Mouse (Mus musculus): ENCODE measurements at regions not wholly inside any gene's neighbourhood (a gene's known extent, or its start where the extent isn't known, plus 50 kb on each side); places are given as distances from the start of the nearest gene placed in this dataset.

DNA sequence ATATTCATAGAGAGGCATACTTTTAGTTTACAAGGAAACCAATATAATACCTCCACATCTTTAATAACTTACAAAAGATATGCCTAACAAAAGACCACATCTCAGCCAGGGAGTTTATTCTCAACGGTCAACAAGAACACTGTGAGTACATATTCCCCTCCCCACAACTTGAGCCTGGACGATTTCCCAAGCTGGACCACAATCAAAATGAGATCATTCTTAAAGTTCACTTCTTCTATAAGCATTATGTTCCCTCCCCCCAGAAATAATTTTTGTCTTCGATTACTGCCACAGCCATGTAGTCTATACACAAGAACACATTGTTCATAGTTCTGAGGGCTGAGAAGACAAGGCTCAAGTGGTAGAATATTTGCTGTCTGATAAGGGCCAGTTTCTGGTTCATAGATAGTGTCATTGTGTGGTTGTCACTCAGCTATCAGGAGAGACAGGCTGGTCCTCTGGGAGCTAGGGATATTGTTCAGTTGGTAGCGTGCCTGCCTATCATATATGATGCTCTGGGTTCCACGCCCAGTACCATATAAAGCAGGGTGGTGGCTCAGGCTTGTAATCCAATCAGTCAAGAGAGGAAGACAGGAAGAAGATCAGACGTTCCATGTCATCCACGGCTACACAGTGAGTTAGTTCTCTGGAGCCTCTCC is 153.9 kb downstream of the Mreg start:
- Histone ChIP-seq H3K27ac (ENCODE audit: low read length) (no peak overlapping the region), H3K27me3 (replicated peaks; ENCODE audit: control insufficient read depth, insufficient read depth, low read length) (no peaks in the 10 kb centered on the region), H3K4me1 (ENCODE audit: control insufficient read depth, insufficient read depth, low read length) (no peaks in the 10 kb centered on the region), H3K9ac (ENCODE audit: low read depth, low read length) (no peak overlapping the region), H3K4me2 (ENCODE audit: low read depth, low read length) (no peak overlapping the region), H3K9me3 (ENCODE audit: control insufficient read depth, low read length) (no peaks in the 10 kb centered on the region), H3K36me3 (ENCODE audit: control insufficient read depth, insufficient read depth, low read length) (no peaks in the 10 kb centered on the region), H3K4me3 (ENCODE audit: low read length) (no peak overlapping the region)
- WGBS, result 64% methylated on average over 7 of the region's 7 CpGs
- ATAC-seq, result 0 out of 2 replicates have a peak, but pooled peaks have one; percentile 38

DNA sequence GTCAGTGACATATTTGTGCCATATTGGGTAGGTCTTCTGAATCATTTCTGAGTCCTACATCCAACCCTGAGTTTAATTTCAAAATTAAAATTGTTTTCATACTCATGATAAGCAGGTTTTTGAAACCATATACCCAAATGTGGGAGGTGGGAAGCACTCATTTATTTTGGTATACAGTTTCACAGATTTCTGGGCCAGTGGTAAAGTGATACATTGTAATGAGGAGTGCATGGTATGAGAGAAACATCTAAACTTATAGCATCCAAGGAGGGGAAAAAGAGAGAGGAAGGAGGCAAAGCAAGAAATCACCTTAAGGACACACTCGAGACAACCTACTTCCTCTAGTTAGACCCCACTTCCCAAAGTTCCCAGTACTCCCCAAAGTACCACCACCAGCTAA is 157.6 kb downstream of the Mreg start:
- 77% methylated on average over 1 of the region's 1 CpGs for WGBS
- Histone ChIP-seq H3K4me2 (ENCODE audit: low read depth, low read length) (no peak overlapping the region), H3K4me1 (ENCODE audit: control insufficient read depth, insufficient read depth, low read length) (no peaks in the 10 kb centered on the region), H3K36me3 (ENCODE audit: control insufficient read depth, insufficient read depth, low read length) (no peaks in the 10 kb centered on the region), H3K27ac (ENCODE audit: low read length) (no peak overlapping the region), H3K9me3 (ENCODE audit: control insufficient read depth, low read length) (no peaks in the 10 kb centered on the region), H3K9ac (ENCODE audit: low read depth, low read length) (no peak overlapping the region), H3K4me3 (ENCODE audit: low read length) (no peak overlapping the region), H3K27me3 (replicated peaks; ENCODE audit: control insufficient read depth, insufficient read depth, low read length) (no peaks in the 10 kb centered on the region)
- ATAC-seq, result no peak

DNA sequence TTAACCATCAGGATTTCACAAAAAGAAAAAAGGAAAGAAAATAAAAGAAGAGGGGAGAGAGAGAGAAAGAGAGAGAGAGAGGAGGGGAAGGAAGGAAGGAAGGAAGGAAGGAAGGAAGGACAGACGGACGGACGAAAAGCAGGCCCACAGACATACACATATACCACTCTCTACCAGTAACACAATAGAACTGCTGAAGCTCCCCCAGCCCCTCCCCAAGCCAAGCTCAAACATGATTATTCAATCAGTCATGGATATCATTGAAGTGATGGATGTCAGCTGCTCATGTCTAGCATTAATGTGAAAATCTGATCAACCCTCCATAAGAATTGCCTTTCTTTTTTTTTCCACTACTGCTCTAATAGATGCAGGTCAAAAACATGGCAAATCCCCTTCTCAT is 161.2 kb downstream of the Mreg start:
- Histone ChIP-seq H3K4me2 (ENCODE audit: low read depth, low read length) (no peak overlapping the region), H3K27ac (ENCODE audit: low read length) (no peak overlapping the region), H3K9me3 (ENCODE audit: control insufficient read depth, low read length) (no peaks in the 10 kb centered on the region), H3K36me3 (ENCODE audit: control insufficient read depth, insufficient read depth, low read length) (no peaks in the 10 kb centered on the region), H3K27me3 (replicated peaks; ENCODE audit: control insufficient read depth, insufficient read depth, low read length) (no peaks in the 10 kb centered on the region), H3K4me3 (ENCODE audit: low read length) (no peak overlapping the region), H3K4me1 (ENCODE audit: control insufficient read depth, insufficient read depth, low read length) (no peaks in the 10 kb centered on the region), H3K9ac (ENCODE audit: low read depth, low read length) (no peak overlapping the region)
- ATAC-seq, result no peak
- 86% methylated on average over 3 of the region's 3 CpGs for WGBS

DNA sequence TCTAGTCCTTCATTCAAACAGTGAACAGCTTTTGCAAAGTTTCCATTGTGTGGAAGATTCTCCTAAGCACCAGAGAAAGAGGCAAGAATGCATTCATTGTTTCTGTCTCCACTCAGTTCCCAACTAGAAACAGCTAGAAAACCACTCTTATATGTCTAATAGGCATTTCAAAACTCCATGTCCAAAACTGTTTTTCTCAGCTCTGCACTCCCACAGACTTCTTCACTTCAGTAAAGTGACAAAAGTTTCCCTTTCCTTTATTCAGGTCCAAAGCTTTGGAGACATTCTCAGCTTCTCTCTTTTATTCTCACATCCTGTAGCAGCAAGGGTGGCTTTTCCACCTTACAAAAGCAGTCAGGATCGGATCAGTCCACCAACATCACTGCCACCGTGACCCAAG is 166.0 kb downstream of the Mreg start:
- Histone ChIP-seq H3K4me3 (ENCODE audit: low read length) (no peak overlapping the region), H3K27me3 (replicated peaks; ENCODE audit: control insufficient read depth, insufficient read depth, low read length) (no peaks in the 10 kb centered on the region), H3K27ac (ENCODE audit: low read length) (no peak overlapping the region), H3K4me2 (ENCODE audit: low read depth, low read length) (no peak overlapping the region), H3K9me3 (ENCODE audit: control insufficient read depth, low read length) (no peaks in the 10 kb centered on the region), H3K36me3 (ENCODE audit: control insufficient read depth, insufficient read depth, low read length) (no peaks in the 10 kb centered on the region), H3K4me1 (ENCODE audit: control insufficient read depth, insufficient read depth, low read length) (no peaks in the 10 kb centered on the region), H3K9ac (ENCODE audit: low read depth, low read length) (no peak overlapping the region)
- no peak for ATAC-seq
- 80% methylated on average over 2 of the region's 2 CpGs for whole genome bisulfite sequencing

DNA sequence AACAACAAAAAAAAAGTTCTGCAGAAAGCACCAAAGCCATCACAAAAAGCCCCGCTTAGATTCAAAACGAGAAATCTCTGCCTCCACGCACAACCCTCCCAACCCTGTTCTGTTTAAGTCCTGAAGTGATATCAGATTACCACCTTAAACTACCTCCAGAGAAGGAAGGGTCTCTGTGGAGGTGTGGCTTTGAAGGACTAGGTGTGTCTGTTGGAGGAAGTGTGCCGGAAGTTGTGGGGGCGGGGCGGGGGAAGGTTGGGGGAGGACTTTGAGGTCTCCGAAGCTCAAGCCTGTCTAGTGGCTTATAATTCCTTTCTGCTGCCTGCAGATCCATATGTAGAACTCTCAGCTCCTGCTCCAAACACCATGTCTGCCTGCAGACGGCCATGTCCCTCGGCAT is 173.6 kb downstream of the Mreg start:
- H3K4me1 ChIP-seq (ENCODE audit: control insufficient read depth, insufficient read depth, low read length), result no peaks in the 10 kb centered on the region
- ATAC-seq, result no peak
- H3K9me3 ChIP-seq (ENCODE audit: control insufficient read depth, low read length), result no peaks in the 10 kb centered on the region
- 67% methylated on average over 9 of the region's 9 CpGs for WGBS
- H3K27me3 ChIP-seq (replicated peaks; ENCODE audit: control insufficient read depth, insufficient read depth, low read length), result no peaks in the 10 kb centered on the region
- no peak overlapping the region for H3K4me3 ChIP-seq (ENCODE audit: low read length)
- no peak overlapping the region for H3K27ac ChIP-seq (ENCODE audit: low read length)
- no peak overlapping the region for H3K4me2 ChIP-seq (ENCODE audit: low read depth, low read length)
- no peak overlapping the region for H3K9ac ChIP-seq (ENCODE audit: low read depth, low read length)
- H3K36me3 ChIP-seq (ENCODE audit: control insufficient read depth, insufficient read depth, low read length), result no peaks in the 10 kb centered on the region

DNA sequence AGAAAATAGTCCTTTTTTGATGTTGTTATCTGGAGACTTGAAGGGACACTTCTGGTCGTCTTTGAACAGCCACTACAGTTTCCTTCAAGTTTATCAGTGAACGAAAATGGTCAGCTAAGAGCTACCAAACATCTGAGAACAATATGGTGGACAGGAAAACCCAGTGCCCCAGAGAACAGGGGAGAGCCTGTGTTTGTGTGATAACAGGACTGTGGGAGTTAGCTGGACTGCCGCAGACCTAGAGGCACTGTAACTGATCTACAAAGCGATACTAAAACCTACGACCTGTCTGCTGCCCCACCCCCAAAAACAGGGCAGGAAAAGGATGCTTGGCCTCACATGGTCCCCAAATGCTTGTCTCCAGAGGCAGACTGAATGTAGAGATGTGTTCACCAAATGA is 175.5 kb downstream of the Mreg start:
- Histone ChIP-seq H3K27ac (ENCODE audit: low read length) (no peak overlapping the region), H3K9me3 (ENCODE audit: control insufficient read depth, low read length) (no peaks in the 10 kb centered on the region), H3K27me3 (replicated peaks; ENCODE audit: control insufficient read depth, insufficient read depth, low read length) (no peaks in the 10 kb centered on the region), H3K4me1 (ENCODE audit: control insufficient read depth, insufficient read depth, low read length) (no peaks in the 10 kb centered on the region), H3K36me3 (ENCODE audit: control insufficient read depth, insufficient read depth, low read length) (no peaks in the 10 kb centered on the region), H3K4me3 (ENCODE audit: low read length) (no peak overlapping the region), H3K4me2 (ENCODE audit: low read depth, low read length) (no peak overlapping the region), H3K9ac (ENCODE audit: low read depth, low read length) (no peak overlapping the region)
- ATAC-seq, result no peak
- WGBS, result 73% methylated on average over 5 of the region's 5 CpGs

DNA sequence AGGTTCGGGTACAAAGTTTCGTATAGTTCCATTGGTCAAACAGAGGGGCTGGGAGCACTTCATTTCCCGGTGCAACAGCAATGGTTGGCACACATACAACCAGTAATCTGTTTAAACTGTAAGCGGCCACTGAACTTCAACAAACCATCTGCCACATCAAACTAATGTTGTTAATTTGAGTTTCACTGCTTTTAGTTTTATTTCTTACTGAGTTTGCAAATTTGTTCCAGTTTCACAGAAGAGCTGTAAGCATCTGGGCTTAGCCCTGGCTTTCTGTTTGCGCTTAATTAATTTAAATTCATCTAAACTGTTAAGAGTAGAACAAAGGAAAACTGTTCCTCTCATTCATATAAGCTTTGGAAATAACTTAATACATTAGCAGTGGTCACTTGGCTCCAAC is 176.0 kb downstream of the Mreg start:
- Histone ChIP-seq H3K9ac (ENCODE audit: low read depth, low read length) (no peak overlapping the region), H3K4me3 (ENCODE audit: low read length) (no peak overlapping the region), H3K9me3 (ENCODE audit: control insufficient read depth, low read length) (no peaks in the 10 kb centered on the region), H3K4me1 (ENCODE audit: control insufficient read depth, insufficient read depth, low read length) (no peaks in the 10 kb centered on the region), H3K27me3 (replicated peaks; ENCODE audit: control insufficient read depth, insufficient read depth, low read length) (no peaks in the 10 kb centered on the region), H3K27ac (ENCODE audit: low read length) (no peak overlapping the region), H3K4me2 (ENCODE audit: low read depth, low read length) (no peak overlapping the region), H3K36me3 (ENCODE audit: control insufficient read depth, insufficient read depth, low read length) (no peaks in the 10 kb centered on the region)
- WGBS, result 79% methylated on average over 5 of the region's 5 CpGs
- ATAC-seq, result no peak

DNA sequence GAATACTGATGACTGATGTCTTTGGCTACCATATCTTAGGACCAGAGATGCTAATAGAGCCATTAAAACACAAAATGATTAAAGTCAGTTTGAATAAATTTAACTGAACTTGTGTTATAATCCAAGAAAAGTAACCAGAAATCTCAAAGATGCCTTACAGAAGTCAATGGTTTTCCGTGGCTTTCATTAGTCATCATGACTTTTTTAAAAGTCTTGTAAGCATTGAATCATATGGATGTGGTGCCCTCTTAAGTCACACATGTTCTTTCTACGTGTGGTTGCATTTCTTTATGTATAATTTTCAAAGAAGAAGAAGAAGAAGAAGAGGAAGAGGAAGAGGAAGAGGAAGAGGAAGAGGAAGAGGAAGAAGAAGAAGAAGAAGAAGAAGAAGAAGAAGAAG is 178.2 kb downstream of the Mreg start:
- ATAC-seq, result no peak
- Histone ChIP-seq H3K9me3 (ENCODE audit: control insufficient read depth, low read length) (no peaks in the 10 kb centered on the region), H3K36me3 (ENCODE audit: control insufficient read depth, insufficient read depth, low read length) (no peaks in the 10 kb centered on the region), H3K9ac (ENCODE audit: low read depth, low read length) (no peak overlapping the region), H3K27ac (ENCODE audit: low read length) (no peak overlapping the region), H3K4me2 (ENCODE audit: low read depth, low read length) (no peak overlapping the region), H3K4me3 (ENCODE audit: low read length) (no peak overlapping the region), H3K27me3 (replicated peaks; ENCODE audit: control insufficient read depth, insufficient read depth, low read length) (no peaks in the 10 kb centered on the region), H3K4me1 (ENCODE audit: control insufficient read depth, insufficient read depth, low read length) (no peaks in the 10 kb centered on the region)
- WGBS, result 70% methylated on average over 2 of the region's 2 CpGs

DNA sequence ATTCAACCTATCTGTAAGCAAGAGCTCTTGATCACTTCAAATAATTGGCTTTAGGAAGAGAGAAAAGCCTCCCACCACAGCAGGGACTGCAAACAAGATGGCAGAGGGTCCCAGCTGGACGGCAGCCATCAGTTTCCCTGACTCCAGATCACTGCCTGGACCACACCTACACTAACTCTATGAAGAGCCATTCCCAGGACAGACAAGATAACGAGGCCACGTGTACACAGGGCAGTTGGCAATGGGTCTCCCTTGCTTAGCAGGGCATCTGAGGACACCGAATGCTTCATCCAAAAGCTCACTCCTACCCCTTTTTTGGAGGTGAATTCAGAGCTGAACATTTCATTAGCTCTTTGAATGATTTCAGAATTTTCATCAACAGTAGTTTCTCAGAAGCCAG is 179.9 kb downstream of the Mreg start:
- Histone ChIP-seq H3K4me1 (ENCODE audit: control insufficient read depth, insufficient read depth, low read length) (no peaks in the 10 kb centered on the region), H3K27ac (ENCODE audit: low read length) (no peak overlapping the region), H3K9ac (ENCODE audit: low read depth, low read length) (no peak overlapping the region), H3K9me3 (ENCODE audit: control insufficient read depth, low read length) (no peaks in the 10 kb centered on the region), H3K4me3 (ENCODE audit: low read length) (no peak overlapping the region), H3K36me3 (ENCODE audit: control insufficient read depth, insufficient read depth, low read length) (no peaks in the 10 kb centered on the region), H3K4me2 (ENCODE audit: low read depth, low read length) (no peak overlapping the region), H3K27me3 (replicated peaks; ENCODE audit: control insufficient read depth, insufficient read depth, low read length) (no peaks in the 10 kb centered on the region)
- ATAC-seq, result no peak
- 71% methylated on average over 4 of the region's 4 CpGs for WGBS

DNA sequence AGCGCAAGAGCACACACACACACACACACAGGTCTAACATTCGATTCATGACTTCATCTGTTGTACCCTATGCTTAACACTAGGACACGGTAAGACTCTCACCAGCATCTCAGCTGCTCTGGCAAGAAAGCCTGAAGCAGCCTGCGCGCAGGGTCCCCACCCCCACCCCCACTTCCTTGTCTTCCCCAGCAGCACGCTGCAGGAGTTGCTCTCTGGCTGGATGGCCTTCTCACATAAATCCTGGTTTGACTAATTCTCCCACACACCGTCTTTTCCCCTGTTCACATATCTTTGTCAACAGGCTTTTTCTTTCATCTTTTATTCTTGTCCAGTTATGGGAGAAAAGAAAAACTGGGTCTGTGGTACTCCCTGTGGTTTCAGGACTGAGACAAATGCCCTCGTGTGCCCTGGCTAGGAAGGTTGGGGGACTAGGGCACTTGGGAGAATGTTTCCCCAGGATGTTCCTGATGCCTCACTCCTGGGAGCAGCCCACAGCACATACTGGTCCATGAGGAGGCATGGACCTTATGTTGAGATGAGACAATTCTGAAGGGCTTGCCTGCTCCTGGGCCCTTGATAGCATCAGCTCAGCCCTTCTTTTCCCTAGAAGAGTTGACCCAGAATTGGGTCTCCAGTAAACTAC is 181.2 kb downstream of the Mreg start:
- Histone ChIP-seq H3K27me3 (replicated peaks; ENCODE audit: control insufficient read depth, insufficient read depth, low read length) (no peaks in the 10 kb centered on the region), H3K9ac (ENCODE audit: low read depth, low read length) (no peak overlapping the region), H3K4me3 (ENCODE audit: low read length) (no peak overlapping the region), H3K27ac (ENCODE audit: low read length) (no peak overlapping the region), H3K9me3 (ENCODE audit: control insufficient read depth, low read length) (no peaks in the 10 kb centered on the region), H3K4me2 (ENCODE audit: low read depth, low read length) (no peak overlapping the region), H3K4me1 (ENCODE audit: control insufficient read depth, insufficient read depth, low read length) (no peaks in the 10 kb centered on the region), H3K36me3 (ENCODE audit: control insufficient read depth, insufficient read depth, low read length) (no peaks in the 10 kb centered on the region)
- ATAC-seq, result no peak
- 56% methylated on average over 8 of the region's 8 CpGs for WGBS
